Mouse (Mus musculus) inflammation-experienced regulatory T-cells (primary cell): ENCODE data around the gene Serpinb1a. TPM values are rescaled to one million over a fixed set of nuclear protein-coding genes. Genes with fewer than 3 reads are reported as not detected.

ENCODE experiments used
- polyA plus RNA-seq, 2 experiments: library from polyadenylated mRNA; unstranded; fragments of 100-300 nt; shearing (Covaris generic); gene quantifications; one replicate each; pipeline ENCODE4 v1.2.1; 2017

Gene Serpinb1a
- polyA plus RNA-seq, result 10 to 100 TPM in 1 of 2 experiments, 1 to 10 TPM in 1; 3.9 to 14.4 TPM

GRCm38 (mm10) chr13:32850668-32851404 lies at the start of gene Serpinb1a:
Gene Serpinb1a, minus strand, starts transcription at chr13:32851185.

GRCm38 (mm10) chr13:32898111-32898510 lies 47.1 kb upstream of the Serpinb1a start, which contains the start of gene Serpinb1c:
Gene Serpinb1c, minus strand, starts transcription at chr13:32898211.

GRCm38 (mm10) chr13:32802259-32803081 lies 48.5 kb downstream of the Serpinb1a start, which contains the start of gene D930007J09Rik:
Gene D930007J09Rik, minus strand, starts transcription at chr13:32802849.

GRCm38 (mm10) chr13:32801693-32802221 lies 49.2 kb downstream of the Serpinb1a start, which contains the start of gene Wrnip1:
Gene Wrnip1, plus strand, starts transcription at chr13:32802038.

Other genes with a start within 250 kb of the Serpinb1a start
- gene Mylk4, start 67.2 kb downstream of the Serpinb1a start, polyA plus RNA-seq, result under 1 TPM; 0.10 to 0.33 TPM
- 10 to 100 TPM; 80.1 to 88.9 TPM for gene Wrnip1, start 49.1 kb downstream of the Serpinb1a start, polyA plus RNA-seq
- not detected for gene D930007J09Rik, start 48.3 kb downstream of the Serpinb1a start, polyA plus RNA-seq
- under 1 TPM in 1 of 2 experiments, not detected in 1; 0.56 TPM for gene Serpinb1c, start 47.0 kb upstream of the Serpinb1a start, polyA plus RNA-seq
- 10 to 100 TPM in 1 of 2 experiments, 1 to 10 TPM in 1; 6.8 to 19.9 TPM for gene Serpinb6b, start 114.0 kb upstream of the Serpinb1a start, polyA plus RNA-seq
- gene Serpinb9, start 152.1 kb upstream of the Serpinb1a start, polyA plus RNA-seq, result 10 to 100 TPM; 18.8 to 24.9 TPM
- under 1 TPM; 0.37 to 0.91 TPM for gene Serpinb9b, start 176.2 kb upstream of the Serpinb1a start, polyA plus RNA-seq
- gene Serpinb1b, start 227.4 kb upstream of the Serpinb1a start, polyA plus RNA-seq, result not detected